Mouse (Mus musculus) adrenal gland, postnatal 36 days (tissue): ENCODE measurements around the gene Sarm1. TPM values are rescaled to one million over a fixed set of nuclear protein-coding genes. Genes with fewer than 3 reads are reported as not detected.

ENCODE experiments used
- DNase-seq, 2 experiments: peaks; one replicate each; pipeline ENCODE4 v3.0.0; 2021; ENCODE audit warnings: mixed read lengths in 1 of 2
- total RNA-seq, 2 experiments: library from RNA; stranded (reverse); gene quantifications; 2 replicates each; pipeline ENCODE4 v1.2.3; 2021

Sarm1 gene
- total RNA-seq, 2 experiments from 2014 or later: 4.5 to 5.9 TPM

GRCm38 (mm10) chr11:78512025-78512957, 14.7 kb upstream of the Sarm1 start, which contains the start of the genes Tmem199 and Poldip2:
TSS of gene Tmem199 (minus strand) at chr11:78512172.
TSS of gene Poldip2 (plus strand) at chr11:78512193.
- peak; percentile 92 to 96 for DNase-seq

- DNase-seq: peak; percentile 23 to 44
Measured at GRCm38 (mm10) chr11:78509148-78509547, 11.6 kb upstream of the Sarm1 start.

DNA sequence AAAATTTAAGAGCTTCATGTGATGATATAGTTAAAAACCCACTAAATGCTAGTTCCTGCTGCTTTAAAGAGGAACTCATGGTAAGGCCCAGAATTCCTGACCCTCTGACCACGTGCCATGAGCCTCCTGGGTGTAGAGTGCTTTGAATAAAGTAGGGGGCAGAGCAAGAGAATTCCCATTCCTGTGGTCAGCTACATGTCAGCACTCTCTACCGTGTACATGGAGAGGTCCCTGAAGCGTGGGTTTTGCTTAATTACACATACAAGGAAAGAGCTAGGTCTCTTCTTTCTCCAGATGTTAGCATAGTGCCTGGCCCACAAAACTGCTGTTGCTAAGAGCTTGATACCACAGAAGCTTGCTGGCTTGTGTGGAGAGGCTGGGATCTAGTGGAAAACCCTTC, 7.9 kb upstream of the Sarm1 start:
- DNase-seq: no peak

DNA sequence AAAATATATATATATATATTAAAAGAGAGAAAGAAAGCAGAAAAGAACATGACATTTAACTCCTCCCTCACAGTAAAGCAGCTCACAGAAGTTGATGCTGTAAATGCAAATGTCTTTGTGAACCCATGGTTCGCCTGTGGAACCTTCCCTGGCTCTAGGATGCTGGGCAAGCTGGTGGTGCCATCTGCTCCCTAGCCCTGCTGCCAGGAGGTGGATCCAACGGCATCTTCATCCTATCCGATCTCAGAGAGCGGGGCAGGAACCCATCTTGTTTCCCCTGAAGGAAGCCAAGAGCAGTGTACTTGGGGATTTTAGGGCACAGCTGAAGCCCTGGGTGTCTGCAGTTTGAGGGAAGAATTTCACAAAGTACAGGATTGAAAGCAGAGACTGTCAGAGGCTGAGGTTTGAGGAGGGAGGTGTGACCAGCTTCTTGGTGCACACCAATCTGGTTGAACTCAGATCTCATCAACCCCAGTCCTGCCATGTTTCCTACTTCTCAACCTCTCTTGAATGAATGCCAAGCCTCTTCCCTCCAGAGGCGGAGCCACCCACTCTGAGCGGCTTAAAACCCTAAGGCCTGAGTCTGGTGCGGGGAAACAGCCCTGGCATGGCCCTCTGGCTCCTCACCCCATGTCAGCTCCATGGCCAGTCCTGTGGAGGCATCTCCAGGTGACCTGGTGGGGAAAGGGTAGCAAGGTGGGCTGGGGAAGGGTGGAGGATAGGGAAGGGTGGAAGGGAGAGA, 5.5 kb upstream of the Sarm1 start, which contains the start of gene Sebox:
Gene Sebox (plus strand): TSS at position 539 of the 742 bp plus-strand sequence.
- DNase-seq: no peak

DNA sequence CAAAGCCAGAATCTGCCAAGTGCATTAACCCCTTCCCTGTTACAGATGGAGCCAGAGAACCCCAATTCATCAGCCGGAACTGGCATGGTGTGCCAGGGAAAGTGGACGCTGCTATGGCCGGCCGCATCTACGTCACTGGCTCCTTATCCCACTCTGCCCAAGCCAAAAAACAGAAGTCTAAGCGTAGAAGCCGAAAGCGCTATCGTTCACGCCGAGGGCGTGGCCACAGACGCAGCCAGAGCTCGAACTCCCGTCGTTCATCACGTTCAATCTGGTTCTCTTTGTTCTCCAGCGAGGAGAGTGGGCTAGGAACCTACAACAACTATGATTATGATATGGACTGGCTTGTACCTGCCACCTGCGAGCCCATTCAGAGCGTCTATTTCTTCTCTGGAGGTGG, 4.0 kb upstream of the Sarm1 start:
- DNase-seq: no peak

DNA sequence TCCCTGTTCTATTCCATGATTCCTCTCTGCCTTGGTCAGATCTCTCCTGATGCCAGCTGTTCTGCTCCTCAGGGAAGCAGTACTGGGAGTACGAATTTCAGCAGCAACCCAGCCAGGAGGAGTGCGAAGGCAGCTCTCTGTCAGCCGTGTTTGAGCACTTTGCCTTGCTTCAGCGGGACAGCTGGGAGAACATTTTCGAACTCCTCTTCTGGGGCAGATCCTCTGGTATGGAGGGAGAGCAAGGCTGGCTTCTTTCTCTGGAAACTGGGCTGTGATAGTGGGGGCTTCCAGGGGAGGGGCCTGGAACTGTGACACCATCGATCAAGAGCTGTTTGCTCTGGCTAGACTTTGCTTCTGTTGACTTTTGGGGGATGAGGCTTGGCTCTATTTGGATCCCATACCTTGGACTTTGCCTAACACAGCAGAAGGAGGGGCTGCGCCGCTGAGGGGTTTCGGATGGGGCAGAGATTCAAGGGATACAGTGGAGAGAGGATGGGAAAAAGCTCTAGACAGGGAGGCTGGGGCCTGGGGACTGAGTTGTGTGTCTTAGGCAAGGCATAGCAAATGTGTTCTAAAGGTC, 3.2 kb upstream of the Sarm1 start:
- DNase-seq: no peak

- no peak for DNase-seq
Measured at GRCm38 (mm10) chr11:78499543-78499942, 2.0 kb upstream of the Sarm1 start.

- DNase-seq: no peak
Measured at GRCm38 (mm10) chr11:78499004-78499403, 1.4 kb upstream of the Sarm1 start, which contains the start of gene Vtn. TSS of gene Vtn (plus strand) at chr11:78499091.

GRCm38 (mm10) chr11:78497071-78497541, 448 bp downstream of the Sarm1 start:
- DNase-seq: peak; percentile 35 to 59

DNA sequence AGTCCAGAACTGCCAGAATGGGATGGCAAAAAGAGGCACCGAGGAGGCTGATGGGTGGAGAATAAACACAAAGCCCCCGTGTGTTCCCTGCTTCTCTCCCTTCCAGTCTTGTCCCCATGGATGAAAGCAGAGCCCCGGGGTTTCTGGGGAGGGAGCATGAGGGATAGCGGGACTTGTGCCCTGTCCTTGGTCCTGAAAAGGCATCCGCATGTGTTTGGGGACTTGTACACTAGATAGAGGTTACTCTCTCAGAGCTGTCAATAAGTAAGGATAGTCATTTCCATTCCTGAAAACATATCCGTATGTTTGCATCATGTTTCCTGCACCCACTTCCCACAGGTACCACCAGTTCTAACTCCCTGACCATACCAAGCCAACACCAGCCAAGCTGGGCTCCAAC, 1.6 kb downstream of the Sarm1 start:
- DNase-seq: peak; percentile 55 to 63

DNA sequence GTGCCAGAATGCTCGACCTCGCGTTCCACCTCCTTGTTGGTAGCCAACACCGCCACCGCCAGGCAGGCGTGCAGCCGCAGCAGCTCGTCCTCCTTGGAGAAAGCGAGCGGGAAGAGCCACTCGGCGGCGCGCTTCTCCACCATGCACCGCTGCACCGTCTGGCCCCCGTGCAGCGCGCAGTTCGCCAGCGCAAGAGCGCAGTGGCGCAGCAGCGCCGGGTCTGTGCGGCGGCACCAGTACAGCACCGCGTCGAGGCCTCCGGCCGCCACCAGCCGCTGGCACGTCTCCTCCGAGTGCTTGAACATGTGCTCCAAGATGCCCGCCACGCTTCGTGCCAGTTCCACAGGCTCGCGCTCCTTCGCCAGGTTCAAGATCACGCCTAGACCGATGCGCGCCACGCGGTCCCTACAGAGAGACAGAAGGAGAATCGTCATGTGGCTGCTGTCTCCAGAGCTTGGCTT, 6.7 kb downstream of the Sarm1 start:
- peak; percentile 67 to 70 for DNase-seq

- DNase-seq: peak; percentile 74 to 78
Measured at GRCm38 (mm10) chr11:78488168-78488567, 9.4 kb downstream of the Sarm1 start.

DNA sequence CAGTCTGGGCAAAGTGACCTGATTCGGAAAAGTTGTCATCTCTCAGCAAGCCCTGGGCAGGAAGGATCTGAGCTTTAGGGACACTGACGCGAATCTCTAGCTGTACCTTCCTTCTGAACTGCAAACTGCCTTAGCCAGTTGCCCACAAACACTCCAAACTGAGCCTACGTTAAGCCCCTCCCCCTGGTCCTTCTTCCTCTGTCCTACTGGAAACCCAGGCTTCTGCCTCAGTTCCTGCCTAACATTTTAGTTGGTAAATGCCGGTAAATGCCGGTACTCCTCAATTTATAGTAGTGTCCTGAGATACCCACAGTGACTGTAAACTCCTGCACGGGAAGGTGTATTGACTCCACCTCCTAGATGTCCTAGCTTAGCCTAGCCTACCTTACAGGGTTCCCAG, 13.9 kb downstream of the Sarm1 start:
- no peak for DNase-seq

- no peak for DNase-seq
Measured at GRCm38 (mm10) chr11:78475289-78475688, 22.3 kb downstream of the Sarm1 start.

GRCm38 (mm10) chr11:78471326-78472103, 26.0 kb downstream of the Sarm1 start:
- DNase-seq: peak; percentile 48 to 63

DNA sequence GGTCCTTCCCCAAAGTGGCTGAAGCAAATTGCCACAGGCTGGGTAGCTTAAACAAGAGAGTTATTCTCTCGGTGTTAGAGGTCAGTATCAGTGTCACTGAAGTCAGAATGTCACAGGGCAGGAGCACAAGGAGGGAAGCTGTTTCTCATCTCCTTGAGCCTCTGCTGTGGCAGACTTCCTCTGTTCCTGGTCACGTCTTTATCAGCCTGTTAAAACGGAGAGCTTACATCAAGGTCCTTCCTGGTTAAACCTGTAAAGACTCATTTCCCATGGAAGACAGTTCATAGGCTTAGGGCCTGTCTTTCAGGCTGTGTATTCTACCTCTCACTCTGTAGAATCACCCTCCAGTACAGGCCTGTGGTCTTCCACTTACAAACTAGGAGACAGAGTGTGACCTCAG, 29.6 kb downstream of the Sarm1 start:
- no peak for DNase-seq

DNA sequence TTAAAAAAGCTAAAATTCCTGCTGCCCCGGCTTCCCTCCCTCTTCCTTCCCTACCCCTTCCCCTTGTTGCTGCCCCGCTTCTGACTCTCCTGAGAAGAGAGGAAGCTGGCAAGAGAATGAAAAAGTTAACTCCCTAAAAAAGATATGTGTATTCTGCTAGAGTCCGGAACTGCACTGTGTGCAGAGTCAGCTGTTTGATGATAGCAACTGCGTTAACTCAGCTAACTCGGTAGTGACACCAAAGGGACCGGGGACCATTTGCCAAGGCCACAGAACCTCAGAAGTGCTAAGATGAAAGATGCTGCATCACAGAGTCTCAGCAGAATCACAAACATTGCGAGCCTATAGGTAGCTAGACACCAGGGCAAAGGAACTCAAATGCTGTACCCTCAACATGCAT, 30.0 kb downstream of the Sarm1 start:
- no peak for DNase-seq

DNA sequence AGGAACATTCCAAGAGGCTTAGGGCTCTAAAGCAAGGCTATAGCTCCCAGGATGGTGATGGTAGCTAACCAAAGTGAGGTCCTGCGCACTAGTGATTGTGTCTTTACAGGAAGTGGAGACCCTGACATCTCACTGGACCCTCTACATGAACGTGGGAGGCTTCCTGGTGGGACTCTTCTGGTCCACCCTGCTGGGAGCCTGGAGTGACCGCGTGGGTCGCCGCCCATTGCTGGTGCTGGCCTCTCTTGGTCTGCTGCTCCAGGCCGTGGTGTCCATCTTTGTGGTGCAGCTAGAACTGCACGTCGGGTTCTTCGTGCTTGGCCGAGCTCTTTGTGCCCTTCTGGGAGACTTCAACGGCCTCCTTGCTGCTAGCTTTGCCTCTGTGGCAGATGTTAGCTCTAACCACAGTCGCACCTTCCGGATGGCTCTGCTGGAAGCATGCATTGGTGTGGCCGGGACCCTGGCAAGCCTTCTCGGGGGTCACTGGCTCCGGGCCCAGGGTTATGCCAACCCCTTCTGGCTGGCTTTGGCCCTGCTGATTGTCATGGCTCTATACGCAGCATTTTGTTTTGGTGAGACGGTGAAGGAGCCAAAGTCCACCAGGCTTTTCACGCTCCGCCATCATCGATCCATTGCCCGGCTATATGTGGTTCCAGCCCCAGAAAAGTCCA, 31.2 kb downstream of the Sarm1 start:
- no peak for DNase-seq

DNA sequence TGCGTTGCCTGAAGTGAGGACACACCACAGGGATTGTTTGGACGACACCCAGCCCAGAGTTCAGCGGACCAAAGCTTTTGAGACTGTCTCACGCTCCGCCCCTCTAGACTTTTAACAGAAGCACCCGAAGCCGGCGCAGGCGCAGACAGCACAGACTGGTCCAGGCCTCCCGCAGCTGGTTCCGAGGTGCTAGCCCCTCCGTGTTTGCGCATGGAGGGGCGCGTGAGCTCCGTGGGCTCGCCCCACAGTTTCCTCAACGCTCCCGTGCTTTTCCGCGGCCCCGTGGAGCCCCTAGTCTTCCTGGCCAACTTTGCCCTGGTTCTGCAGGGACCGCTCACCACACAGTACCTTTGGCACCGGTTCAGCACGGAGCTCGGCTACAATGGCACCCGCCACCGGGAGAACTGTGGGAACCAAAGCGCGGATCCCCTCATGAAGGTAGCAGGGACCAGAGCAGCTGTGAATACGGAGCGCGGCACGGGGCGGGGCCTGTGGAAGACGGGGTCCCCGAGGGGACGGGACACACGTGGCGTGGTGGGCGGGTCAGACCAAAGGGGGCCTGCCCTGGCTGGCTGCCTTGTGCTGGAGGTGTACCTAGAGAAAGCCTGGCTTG, 31.9 kb downstream of the Sarm1 start, which contains the start of gene Slc46a1:
Gene Slc46a1 (plus strand): TSS at position 130 of the 613 bp plus-strand sequence.
- DNase-seq: peak; percentile 93 to 96

GRCm38 (mm10) chr11:78465116-78465515, 32.4 kb downstream of the Sarm1 start:
- no peak for DNase-seq
